In the genomic region with DNA sequence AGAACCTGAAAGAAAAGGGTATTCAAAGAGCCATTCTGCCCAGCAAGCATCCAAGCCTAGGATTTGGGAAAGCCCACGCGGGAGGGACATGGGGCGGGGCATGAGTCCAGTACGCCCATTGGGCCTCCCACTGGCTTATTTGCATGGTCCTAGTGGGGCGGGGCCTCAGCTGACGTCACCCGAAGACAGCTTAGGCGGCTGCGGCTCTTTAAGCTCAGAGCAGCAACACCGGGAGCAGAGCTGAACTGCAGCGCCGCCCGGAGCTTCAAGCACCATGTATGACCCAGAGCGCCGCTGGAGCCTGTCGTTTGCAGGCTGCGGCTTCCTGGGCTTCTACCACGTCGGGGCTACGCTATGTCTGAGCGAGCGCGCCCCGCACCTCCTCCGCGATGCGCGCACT, we compare ENCODE assay signal across 9 mouse cellular contexts. TPM values are rescaled to one million over a fixed set of nuclear protein-coding genes. Genes with fewer than 3 reads are reported as not detected.
DNase-seq lines count a peak whose midpoint lies in the region; ATAC-seq and TF ChIP-seq lines count a peak whose summit lies in the region.
"Had no signal": no experiment of that assay in that cellular context is flagged by ENCODE, and none has a peak within 500 bp of the region (broad histone marks: within the 10 kb centered on the region; RNA-seq: fewer than 3 reads in every experiment).

A gene (plus strand): TSS at position 238 of the 400 bp plus-strand sequence.

- WGBS in heart, embryonic 13.5 days: under 1% methylated on average over 28 of the region's 28 CpGs
- under 1% methylated on average over 28 of the region's 28 CpGs for WGBS in kidney, postnatal 0 days
- WGBS in liver, adult 2 months: under 1% methylated on average over 28 of the region's 28 CpGs

- H3K36me3 ChIP-seq in C2C12 (ENCODE audit: control insufficient read depth, insufficient read depth) (no peaks in the 10 kb centered on the region), myocyte (ENCODE audit: control insufficient read depth, insufficient read depth) (no peaks in the 10 kb centered on the region)
- H3K36me3 ChIP-seq in heart, embryonic 13.5 days: no peaks in the 10 kb centered on the region
- H3K36me3 ChIP-seq in kidney, postnatal 0 days (ENCODE audit: insufficient read depth, low read length): no peaks in the 10 kb centered on the region
- 0 out of 2 replicates have a peak, but pooled peaks cover 3% of the 10 kb centered on the region for H3K36me3 ChIP-seq in liver, adult 2 months (ENCODE audit: control insufficient read depth, insufficient read depth, low read length)
- H3K36me3 ChIP-seq in splenic B cell, adult 2 months (ENCODE audit: control insufficient read depth, insufficient read depth, low read length, poor library complexity, severe bottlenecking): no peaks in the 10 kb centered on the region

- peaks cover 17% of the 10 kb centered on the region for H3K4me1 ChIP-seq in heart, embryonic 13.5 days
- peaks cover 9% of the 10 kb centered on the region; the same call in 1 of the 2 replicates for H3K4me1 ChIP-seq in kidney, postnatal 0 days (replicated peaks; ENCODE audit: insufficient read depth, low read length)
- H3K4me1 ChIP-seq in liver, adult 2 months (ENCODE audit: control insufficient read depth, insufficient read depth, low read length): peaks cover 5% of the 10 kb centered on the region

- peak; percentile 35 for TF ChIP-seq CTCF in C2C12 (IDR thresholded peaks at IDR 0.05; ENCODE audit: control insufficient read depth, insufficient read depth, insufficient read length)
- TF ChIP-seq CTCF in kidney, postnatal 0 days (IDR thresholded peaks at IDR 0.05; ENCODE audit: low read depth): peak; percentile 50
- peak; percentile 61 for TF ChIP-seq CTCF in liver, adult 2 months (IDR thresholded peaks at IDR 0.05; ENCODE audit: low read depth, low read length)

- no peaks in the 10 kb centered on the region for H3K79me3 ChIP-seq in C2C12 (ENCODE audit: low read depth)

- H3K79me2 ChIP-seq in C2C12 (ENCODE audit: control insufficient read depth, insufficient read depth) (no peaks in the 10 kb centered on the region), myocyte (ENCODE audit: control insufficient read depth, insufficient read depth) (no peaks in the 10 kb centered on the region)
- H3K79me2 ChIP-seq in liver, adult 2 months (ENCODE audit: control insufficient read depth, insufficient read depth, low read length): no peaks in the 10 kb centered on the region

- peak; percentile 80 for DNase-seq in c-Kit-positive CD71-negative TER-119-negative erythroid progenitor cells, embryonic 14.5 days (ENCODE audit: low read depth)
- DNase-seq in fibroblast of lung, adult 2 months (ENCODE audit: low read depth): peak; percentile 79
- DNase-seq in kidney, postnatal 0 days (ENCODE audit: low spot score): peak; percentile 97
- DNase-seq in liver, adult 2 months (ENCODE audit: extremely low read depth, low read depth, low spot score): peak; percentile 80
- DNase-seq in splenic B cell, adult 2 months (ENCODE audit: low read depth, low spot score): peak; percentile 47

- H3K4me2 ChIP-seq in heart, embryonic 13.5 days: peak within 1 kb of the TSS; percentile 83
- H3K4me2 ChIP-seq in kidney, postnatal 0 days (ENCODE audit: low read length): peak within 1 kb of the TSS; percentile 59
- peak within 1 kb of the TSS; percentile 97 for H3K4me2 ChIP-seq in myocyte (ENCODE audit: low read depth)

- H3K4me3 ChIP-seq in C2C12 (ENCODE audit: insufficient read depth, poor library complexity, severe bottlenecking): no peak within 1 kb of the TSS
- H3K4me3 ChIP-seq in heart, embryonic 13.5 days: peak within 1 kb of the TSS; percentile 57
- peak within 1 kb of the TSS; percentile 26 for H3K4me3 ChIP-seq in kidney, postnatal 0 days (replicated peaks; ENCODE audit: low read depth, low read length)
- peak within 1 kb of the TSS; percentile 85 for H3K4me3 ChIP-seq in liver, adult 2 months (ENCODE audit: insufficient read depth, low read depth, low read length)
- H3K4me3 ChIP-seq in myocyte: peak within 1 kb of the TSS; percentile 15

- peak within 1 kb of the TSS; percentile 33 for H3K27ac ChIP-seq in heart, embryonic 13.5 days (replicated peaks)
- H3K27ac ChIP-seq in kidney, postnatal 0 days: no peak within 1 kb of the TSS
- peak within 1 kb of the TSS; percentile 74 for H3K27ac ChIP-seq in liver, adult 2 months (replicated peaks; ENCODE audit: insufficient read depth, low read depth, low read length)

- peak within 1 kb of the TSS; percentile 6 for H3ac ChIP-seq in C2C12 (ENCODE audit: control insufficient read depth, insufficient read length, low read depth)
- no peak within 1 kb of the TSS for H3ac ChIP-seq in myocyte (ENCODE audit: control insufficient read depth, insufficient read length)

- peak; percentile 78; the same call in 1 of the 2 replicates for TF ChIP-seq POLR2A in liver, adult 2 months (IDR thresholded peaks at IDR 0.05; ENCODE audit: extremely low read depth, insufficient read depth, low read length)
- peak; percentile 57 for TF ChIP-seq POLR2A in myocyte (IDR thresholded peaks at IDR 0.05; ENCODE audit: insufficient read length, low read depth)

- H3K9me3 ChIP-seq in heart, embryonic 13.5 days: no peaks in the 10 kb centered on the region
- no peaks in the 10 kb centered on the region for H3K9me3 ChIP-seq in kidney, postnatal 0 days (replicated peaks; ENCODE audit: low read length)

- peak within 1 kb of the TSS; percentile 76 for H3K9ac ChIP-seq in heart, embryonic 13.5 days
- H3K9ac ChIP-seq in kidney, postnatal 0 days (ENCODE audit: low read depth, low read length): peak within 1 kb of the TSS; percentile 24
- peak within 1 kb of the TSS; percentile 87 for H3K9ac ChIP-seq in liver, adult 2 months (ENCODE audit: low read depth, low read length)

- H3K27me3 ChIP-seq in C2C12 (ENCODE audit: control insufficient read depth, insufficient read depth, insufficient read length) (peaks cover 37% of the 10 kb centered on the region), myocyte (ENCODE audit: control insufficient read depth, insufficient read depth, insufficient read length) (peaks cover 33% of the 10 kb centered on the region)
- H3K27me3 ChIP-seq in heart, embryonic 13.5 days (replicated peaks): peaks cover 30% of the 10 kb centered on the region
- H3K27me3 ChIP-seq in kidney, postnatal 0 days (ENCODE audit: insufficient read depth, low read length): no peaks in the 10 kb centered on the region
- no peaks in the 10 kb centered on the region for H3K27me3 ChIP-seq in liver, adult 2 months (ENCODE audit: control insufficient read depth, insufficient read depth, low read length)
- peaks cover 2% of the 10 kb centered on the region; the same call in 1 of the 2 replicates for H3K27me3 ChIP-seq in splenic B cell, adult 2 months (ENCODE audit: control insufficient read depth, insufficient read depth, low read length, poor library complexity, severe bottlenecking)

- peak; percentile 87 for ATAC-seq in heart, embryonic 13.5 days (ENCODE audit: extremely low read depth, insufficient number of reproducible peaks, low FRiP score, low TSS enrichment)
- ATAC-seq in kidney, postnatal 0 days (replicated peaks; ENCODE audit: low FRiP score, low read depth): peak; percentile 97

TF ChIP-seq in C2C12, 6 proteins besides CTCF, POLR2A, EP300 and RAD21:
- TF ChIP-seq MAX (IDR thresholded peaks at IDR 0.05): no peak
- no peak for TF ChIP-seq CEBPB (IDR thresholded peaks at IDR 0.05; ENCODE audit: low read depth)
- TF ChIP-seq USF1 (IDR thresholded peaks at IDR 0.05; ENCODE audit: low read depth): no peak
- TF ChIP-seq FOSL1 (IDR thresholded peaks at IDR 0.05; ENCODE audit: insufficient read depth, low read length, poor library complexity, severe bottlenecking): no peak
- no peak for TF ChIP-seq MYOD1 (IDR thresholded peaks at IDR 0.05; ENCODE audit: control insufficient read depth, insufficient read length, low read depth)
- TF ChIP-seq MYOG (IDR thresholded peaks at IDR 0.05; ENCODE audit: control insufficient read depth, extremely low read depth, insufficient read length): no peak

TF ChIP-seq in myocyte, 11 proteins besides CTCF, POLR2A, EP300 and RAD21:
- TF ChIP-seq TCF12 (IDR thresholded peaks at IDR 0.05; ENCODE audit: insufficient read depth, poor library complexity, severe bottlenecking) (no peak), SRF (IDR thresholded peaks at IDR 0.05; ENCODE audit: control insufficient read depth, insufficient read length, low read depth) (peak; percentile 27)
TF ChIP-seq in myocyte: peak in this region for 1.

RNA-seq across cellular contexts. Expression of the gene that starts here (rescaled TPM):
- polyA plus RNA-seq in C2C12 (2012; fragmentation: generic; extraction: Trizol) (not detected), myocyte (2012; fragmentation: generic; extraction: Trizol) (0.23 TPM)
- polyA plus RNA-seq in heart, embryonic 13.5 days (2015; fragmentation: Nextera tagmentation; extraction: Ambion mirVana): 0.88 and 0.94 TPM in 2 replicates
- 0.57 and 0.60 TPM in 2 replicates for polyA plus RNA-seq in kidney, postnatal 0 days (2015; fragmentation: Nextera tagmentation; extraction: Ambion mirVana)
- 1.2 and 2.6 TPM in 2 replicates for total RNA-seq in liver, adult 2 months (2014; rRNA removed)
- polyA plus RNA-seq in liver, adult 2 months (2012; rRNA removed): 4.7 and 10.6 TPM in 2 replicates
- total RNA-seq: MEL had no signal

Comparison
In these comparisons a context has a peak if more than half of its experiments do, and no peak if none do; other contexts are left out.
1. Peak in ATAC-seq, H3K4me3 ChIP-seq, H3K27ac ChIP-seq, H3K9ac ChIP-seq and H3K4me2 ChIP-seq in heart, embryonic 13.5 days; RNA of the gene not detected or under 1 TPM.
2. Peak in DNase-seq, ATAC-seq, H3K4me3 ChIP-seq, H3K9ac ChIP-seq and H3K4me2 ChIP-seq in kidney, postnatal 0 days; RNA of the gene not detected or under 1 TPM.
3. DNase-seq: peak in every context shown above with its lines; median percentile 97 in kidney, postnatal 0 days; 80 in c-Kit-positive CD71-negative TER-119-negative erythroid progenitor cells, embryonic 14.5 days; 80 in liver, adult 2 months; 79 in fibroblast of lung, adult 2 months; 47 in splenic B cell, adult 2 months.
4. H3K9ac ChIP-seq: peak in every context shown above with its lines; median percentile 87 in liver, adult 2 months; 76 in heart, embryonic 13.5 days; 24 in kidney, postnatal 0 days.